Mouse (Mus musculus) layer of hippocampus, adult 8-10 months (tissue): ENCODE data around the gene Med27. TPM values are rescaled to one million over a fixed set of nuclear protein-coding genes. Genes with fewer than 3 reads are reported as not detected.
"Not testable (repeated sequence)": the region's sequence is repeated elsewhere in the genome, so short reads cannot be mapped to it uniquely, and the experiment has no call there.

Experiments
- DNase-seq, 2 experiments: peaks; one replicate each; pipeline ENCODE4 v3.0.0; 2022; ENCODE audit warnings: low spot score in 2 of 2
- total RNA-seq, 4 experiments: library from RNA; stranded (reverse); gene quantifications; 2 replicates each; pipeline ENCODE4 v1.2.4; 2022

The Med27 gene
- total RNA-seq, 4 experiments from 2014 or later = 45.1 to 52.5 (median 49.0) TPM

DNA sequence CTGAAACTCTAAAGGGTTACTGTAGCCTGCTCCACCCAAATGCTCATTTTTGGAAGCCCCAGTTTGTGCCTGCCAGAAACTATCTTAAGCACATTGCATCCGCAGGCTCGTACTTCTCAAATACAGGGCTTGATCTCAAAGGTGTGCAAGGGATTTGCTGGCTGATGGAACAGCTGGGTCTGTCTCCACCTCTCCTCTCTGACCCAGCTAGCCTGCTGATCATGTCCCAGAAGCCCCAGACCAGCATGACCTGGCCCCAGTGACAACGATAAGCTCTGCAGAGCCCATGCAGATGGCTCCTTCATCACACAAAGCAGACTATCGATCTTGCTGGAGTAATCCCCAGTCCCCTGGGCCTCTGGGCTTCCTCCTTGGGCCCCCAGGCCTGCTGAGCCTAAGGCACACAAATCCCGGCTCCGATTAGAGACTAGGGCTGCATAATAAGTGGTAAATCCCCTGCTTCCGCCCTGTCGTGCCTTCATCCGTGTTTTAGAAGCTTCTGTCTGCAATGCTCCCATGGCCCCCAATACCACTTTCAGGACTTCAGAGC, 170.1 kb downstream of the Med27 start:
- DNase-seq = no peak

DNA sequence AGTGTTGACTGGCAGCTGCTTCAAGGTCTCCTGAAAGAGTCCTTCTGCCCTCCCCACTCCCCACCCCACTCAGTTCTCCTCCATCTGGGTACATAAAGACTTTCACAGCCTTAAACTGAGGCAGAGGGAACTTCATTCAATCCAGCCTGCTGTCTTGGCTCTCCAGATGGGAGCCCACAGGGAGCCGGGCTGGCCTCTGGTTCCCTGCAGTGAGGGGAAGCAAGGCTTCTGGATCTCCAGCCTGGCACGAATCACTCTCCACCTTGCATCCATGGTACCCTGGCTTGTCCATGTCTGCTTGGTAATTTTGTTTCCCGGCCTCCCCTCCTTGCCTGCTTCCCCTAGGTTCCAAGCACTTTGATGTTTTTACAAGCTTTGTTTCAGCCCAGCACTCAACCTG, 172.8 kb downstream of the Med27 start:
- DNase-seq = no peak

DNA sequence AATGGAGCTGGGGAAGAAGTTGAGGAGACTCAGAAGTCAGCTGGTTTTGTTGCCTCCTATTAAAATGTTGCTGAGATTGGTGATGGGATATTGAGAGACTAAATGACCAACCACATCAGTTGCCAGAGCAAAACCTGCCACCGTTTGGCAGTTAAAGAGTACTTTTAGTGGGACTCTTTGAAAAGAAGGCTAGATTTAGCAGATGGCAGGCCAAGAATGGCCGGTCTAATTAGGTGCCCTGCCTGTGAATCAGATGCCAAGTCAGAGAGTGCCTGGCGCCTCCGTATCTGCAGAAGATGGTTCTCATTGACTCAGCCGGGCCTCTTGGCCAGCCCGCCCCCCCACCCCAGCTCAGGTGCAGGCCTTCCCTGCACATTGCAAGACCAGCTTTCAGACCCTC, 173.6 kb downstream of the Med27 start:
- DNase-seq = no peak

DNA sequence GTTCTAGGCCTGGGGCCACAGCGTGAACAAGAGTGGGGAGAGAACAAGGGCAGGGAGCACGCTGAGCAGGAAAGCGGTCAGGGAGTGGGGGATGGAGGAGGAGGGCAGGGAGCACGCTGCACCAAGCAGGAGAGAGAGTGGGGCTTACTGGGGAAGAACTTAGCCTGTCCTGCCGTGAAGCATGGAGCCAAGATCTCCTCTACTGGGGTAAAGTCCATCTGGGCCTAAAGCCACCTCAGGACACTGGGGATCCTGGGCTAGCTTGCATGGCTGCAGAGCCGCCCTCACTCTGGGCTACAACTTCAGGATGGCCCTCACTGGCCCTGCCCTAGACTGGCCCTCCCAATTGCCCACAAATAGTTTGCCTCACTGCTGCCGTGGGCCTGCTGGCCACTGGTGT, 174.9 kb downstream of the Med27 start:
- DNase-seq = no peak

DNA sequence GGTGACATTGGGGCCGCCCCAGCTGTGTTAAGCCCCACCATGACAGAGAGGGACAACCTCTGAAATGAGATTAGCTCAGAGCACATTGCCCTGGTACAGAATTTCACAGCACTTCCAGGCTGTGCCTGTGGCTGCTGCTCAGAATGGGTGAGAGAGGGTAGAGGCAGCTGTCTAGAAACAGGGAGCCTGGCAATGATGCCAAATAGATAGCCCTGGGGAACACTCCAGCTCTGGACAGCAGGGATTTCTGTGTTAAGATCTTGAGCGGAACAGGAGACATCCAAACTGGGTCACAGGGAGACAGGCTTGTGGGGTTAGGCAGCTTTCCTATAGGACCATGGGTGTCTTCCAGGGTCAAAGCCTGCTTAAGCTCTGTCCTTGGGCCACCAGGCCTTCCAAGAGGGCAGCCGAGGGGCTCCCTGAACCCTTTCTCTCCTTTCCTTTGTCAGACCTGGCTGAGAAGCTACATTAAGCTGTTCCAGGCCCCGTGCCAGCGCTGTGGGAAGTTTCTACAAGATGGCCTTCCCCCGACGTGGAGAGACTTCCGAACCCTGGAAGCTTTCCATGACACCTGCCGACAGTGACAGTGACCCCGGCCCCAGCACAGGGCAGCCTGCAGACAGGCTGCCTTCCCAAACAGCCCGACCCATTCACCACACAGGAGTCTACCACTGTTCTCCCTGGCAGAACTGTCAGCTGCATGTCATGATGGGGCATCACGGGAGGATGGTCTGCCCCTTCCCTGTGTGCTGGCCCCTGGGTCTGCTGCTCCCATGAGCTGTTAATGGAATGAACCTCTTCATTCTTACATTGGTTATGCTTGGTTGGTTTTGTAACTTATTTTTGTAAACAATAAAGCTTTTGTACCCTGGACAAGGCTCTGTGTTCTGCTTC, 177.5 kb downstream of the Med27 start:
- no peak for DNase-seq

DNA sequence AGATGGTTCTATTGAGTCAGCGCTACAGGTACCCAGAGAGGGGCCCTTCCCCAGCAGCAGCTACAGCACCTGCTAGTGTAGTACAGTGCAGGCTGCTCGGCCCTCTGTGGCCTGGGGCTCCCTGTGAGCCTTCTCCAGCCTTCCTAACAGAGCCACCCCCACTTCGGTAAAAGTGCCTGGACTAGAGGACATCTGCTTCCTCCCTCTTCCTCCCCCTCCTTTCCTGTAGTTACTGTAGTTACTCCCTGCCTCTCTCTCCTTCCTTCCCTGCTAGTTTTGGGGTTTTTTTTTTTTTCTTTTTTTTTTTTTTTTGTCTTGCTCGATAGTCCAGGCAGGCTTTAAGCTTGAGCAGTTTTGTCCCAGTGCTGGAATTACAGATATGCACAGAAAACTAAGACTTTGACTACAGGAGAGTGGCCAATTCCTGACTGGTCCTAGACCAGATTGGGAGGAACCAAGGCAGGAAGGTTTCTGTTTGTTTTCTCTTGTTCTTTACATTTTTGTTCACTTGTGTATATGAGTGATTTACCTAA, 178.7 kb downstream of the Med27 start:
- no peak for DNase-seq

DNA sequence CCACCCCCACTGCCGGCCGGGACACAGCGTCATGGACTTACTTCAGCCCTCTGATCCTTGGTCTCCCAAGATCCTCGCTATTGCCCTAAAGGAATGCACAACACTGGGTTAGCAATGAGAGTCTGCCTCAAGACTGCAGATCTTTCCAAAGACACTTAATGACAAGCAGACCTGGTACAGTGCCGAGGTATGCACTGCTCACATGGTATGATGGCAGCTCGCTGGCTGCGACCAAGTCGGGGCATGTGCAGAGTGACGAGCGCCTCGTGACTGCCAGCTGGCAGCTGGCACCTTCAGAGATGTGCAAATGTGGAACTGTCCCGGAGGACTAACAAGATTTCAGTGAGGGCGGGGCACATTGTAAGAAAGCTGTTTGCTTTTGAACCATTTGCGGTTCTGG, 179.6 kb downstream of the Med27 start:
- DNase-seq = peak; percentile 67 to 69

DNA sequence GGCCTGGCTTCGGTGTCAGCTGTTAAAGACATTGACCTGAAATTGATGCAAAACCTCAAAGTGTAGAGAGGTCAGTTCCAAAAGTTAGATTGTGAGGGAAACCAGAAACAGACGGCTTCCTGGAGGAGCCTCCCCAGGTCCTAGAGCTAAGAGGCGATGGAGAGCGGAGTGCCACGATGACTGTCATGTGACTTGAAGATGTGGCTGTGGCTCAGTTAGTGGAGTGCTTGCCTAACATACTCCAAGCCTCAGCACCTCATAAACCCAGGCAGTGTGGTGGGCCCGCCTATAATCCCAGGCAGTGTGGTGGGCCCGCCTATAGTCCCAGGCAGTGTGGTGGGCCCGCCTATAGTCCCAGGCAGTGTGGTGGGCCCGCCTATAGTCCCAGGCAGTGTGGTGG, 180.9 kb downstream of the Med27 start:
- not testable (repeated sequence) for DNase-seq

DNA sequence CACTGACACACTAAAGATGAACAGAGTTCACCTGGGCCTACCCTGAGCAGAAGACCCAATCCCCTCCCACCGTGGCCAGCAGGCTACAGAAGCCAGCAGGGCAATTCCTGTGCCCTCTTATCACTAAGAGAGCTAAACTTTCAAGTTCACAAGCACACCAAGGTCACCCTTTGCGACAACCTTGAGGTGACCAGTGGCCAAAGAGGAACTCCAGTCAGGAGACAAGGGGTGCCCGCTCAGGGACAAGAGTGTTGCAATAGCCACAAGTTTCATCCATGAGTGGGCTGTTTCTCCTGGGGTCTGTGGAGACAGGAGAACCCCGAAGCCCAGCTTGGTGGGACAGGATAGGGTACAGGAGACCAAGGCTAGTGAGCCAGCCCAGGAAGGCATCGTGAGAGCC, 182.2 kb downstream of the Med27 start:
- no peak for DNase-seq

DNA sequence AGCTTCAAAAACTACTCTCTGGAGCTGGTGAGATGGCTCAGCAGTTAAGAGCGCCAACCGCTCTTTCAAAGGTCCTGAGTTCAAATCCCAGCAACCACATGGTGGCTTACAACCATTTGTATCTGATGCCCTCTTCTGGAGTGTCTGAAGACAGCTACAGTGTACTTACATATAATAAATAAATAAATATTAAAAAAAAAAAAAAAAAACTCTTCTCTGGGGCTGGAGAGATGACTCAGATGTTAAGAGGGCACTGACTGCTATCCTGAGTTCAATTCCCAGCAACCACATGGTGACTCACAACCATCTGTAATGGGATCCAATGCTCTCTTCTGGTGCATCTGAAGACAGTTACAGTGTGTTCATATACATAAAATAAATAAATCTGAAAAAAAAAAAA, 183.2 kb downstream of the Med27 start:
- not testable (repeated sequence) for DNase-seq

DNA sequence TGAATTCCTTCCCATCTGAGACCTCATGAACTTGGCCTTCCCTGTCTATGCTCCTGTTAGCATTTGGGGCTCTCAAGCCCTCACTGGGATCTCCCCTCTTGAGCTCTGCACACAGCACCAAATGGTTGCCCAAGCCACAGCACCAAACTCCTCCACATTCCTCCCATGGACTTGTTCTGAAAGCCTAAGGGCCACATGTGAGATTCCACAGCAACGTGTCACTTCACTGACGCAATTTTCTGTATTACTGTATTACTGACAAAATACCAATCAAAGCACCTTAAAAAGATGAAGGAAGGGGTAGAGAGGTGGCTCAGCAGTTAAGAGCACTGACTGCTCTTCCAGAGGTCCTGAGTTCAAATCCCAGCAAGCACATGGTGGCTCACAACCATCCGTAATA, 185.6 kb downstream of the Med27 start:
- DNase-seq = no peak

DNA sequence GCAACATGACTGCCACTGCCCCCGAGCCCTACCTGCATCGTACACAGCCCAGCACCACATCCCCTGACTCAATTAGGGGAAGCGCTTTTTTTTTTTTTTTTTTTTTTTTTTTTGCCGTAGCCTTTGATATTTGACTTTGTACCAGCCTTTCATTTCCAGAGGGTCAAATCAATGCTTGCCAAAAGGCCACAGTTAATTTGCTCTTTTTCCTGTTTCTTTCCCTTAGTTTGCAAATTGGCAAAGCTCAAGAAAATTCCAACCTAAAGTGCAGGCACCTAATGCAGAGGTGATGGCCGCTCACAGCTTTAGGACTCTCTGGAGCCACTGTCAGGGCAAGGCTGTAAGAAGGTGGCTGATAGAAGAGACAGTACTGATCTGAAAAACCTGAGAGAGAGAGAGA, 186.3 kb downstream of the Med27 start:
- no peak for DNase-seq

DNA sequence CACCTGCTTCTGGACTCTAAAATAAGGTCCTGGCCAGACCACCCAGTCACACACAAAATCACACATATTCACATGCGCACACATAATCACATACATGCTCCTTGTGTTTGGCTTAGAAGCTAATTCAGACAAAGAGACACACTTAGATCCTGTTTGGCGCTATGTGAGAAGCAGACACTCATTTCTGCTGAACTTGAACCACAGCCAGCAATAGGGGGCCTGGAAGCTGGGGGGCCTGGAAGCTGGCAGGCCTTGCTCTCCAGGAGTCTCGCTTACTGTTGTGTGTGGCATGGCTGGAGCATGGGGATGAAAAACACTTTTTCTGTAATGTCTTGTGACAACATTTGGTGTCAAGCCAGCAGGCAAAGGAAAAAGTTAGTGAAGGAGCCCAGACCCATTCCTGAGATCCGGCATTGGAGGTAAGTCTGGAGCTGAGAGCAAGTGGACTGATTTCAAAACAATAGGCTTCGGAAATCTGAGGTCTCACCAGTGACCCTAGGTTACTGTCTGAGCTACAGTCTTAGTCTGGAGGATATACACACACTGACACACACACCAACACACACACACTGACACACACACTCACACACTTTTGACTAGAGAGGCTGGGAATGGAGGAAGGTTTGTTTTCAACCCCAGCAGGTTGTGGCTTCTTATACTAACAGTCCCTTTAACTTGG, 189.1 kb downstream of the Med27 start:
- DNase-seq = no peak

DNA sequence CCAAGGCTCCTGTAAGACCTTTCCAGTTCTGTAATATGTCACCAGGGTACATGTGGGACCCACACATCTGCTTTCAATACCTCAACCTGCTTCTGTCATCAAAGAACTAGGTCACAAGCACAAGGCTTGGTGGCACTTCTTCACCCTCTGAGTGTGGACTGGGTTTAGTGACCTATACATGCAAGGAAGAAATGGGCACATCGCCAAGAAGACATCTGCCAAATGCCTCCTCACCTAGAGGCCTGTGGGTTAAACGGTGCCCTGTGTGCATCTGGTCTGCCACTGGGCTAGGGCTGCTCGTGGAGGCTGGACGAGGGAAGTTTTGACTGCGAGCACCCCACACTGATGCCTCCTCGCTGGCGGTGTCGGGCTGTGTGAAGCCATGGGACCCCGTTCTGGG, 189.9 kb downstream of the Med27 start:
- no peak for DNase-seq

DNA sequence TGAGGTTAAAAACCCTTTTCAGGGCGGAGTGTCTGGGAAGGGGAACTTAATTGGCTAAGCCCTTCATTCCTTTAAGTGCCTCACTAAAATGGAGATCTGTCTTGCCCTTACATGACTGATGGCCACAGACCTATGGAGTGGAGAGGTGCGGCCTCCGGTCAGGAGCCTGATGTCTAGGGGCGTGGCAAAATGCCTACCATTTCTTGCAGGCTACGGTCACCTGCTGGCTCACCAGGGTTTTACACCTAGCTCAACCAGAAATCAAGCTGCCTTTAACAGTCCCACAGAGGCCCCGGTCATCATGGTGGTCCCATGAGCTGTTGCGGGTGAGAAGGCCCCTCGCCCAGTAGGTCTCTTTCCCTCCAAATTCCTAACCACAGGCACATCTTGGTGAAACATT, 190.7 kb downstream of the Med27 start:
- no peak for DNase-seq

DNA sequence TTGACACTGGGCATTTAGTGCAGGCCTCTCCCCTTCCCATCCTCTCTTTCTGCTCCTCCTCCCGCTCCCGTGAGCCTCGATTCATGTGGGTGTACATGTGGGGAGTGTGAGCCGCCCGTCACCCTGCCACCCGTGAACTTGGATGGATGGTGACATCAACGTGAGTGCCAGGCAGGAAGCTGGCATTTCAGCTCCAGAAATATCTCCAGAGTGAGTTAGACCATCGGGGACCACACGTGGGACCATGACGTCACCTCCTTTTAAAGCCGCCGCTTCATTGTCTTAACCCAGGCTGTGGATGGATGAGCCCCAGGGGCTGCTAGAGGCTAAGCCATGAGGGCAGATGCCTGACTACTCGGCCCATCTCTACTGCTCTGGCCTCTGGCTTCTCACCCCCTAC, 195.4 kb downstream of the Med27 start:
- peak in 1 of 2 experiments; percentile 37 for DNase-seq

DNA sequence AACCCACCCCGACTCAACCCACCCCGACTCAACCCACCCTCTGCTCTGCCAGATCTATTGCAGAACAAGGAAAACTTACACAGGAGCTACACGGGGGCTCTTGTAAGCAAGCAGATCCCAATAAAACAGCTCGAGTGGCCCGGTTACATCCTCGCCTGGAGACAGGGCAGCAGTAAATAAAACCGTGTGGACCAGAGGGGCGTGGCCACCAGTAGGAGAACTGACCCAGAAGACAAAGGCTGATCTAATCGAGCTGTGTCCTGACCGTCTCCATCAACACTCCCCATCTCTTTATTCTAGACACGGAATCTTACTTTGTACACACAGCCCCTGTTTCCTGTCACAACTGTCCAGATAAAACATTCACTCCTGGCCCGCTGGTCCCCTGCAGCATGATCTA, 200.0 kb downstream of the Med27 start:
- DNase-seq = no peak

DNA sequence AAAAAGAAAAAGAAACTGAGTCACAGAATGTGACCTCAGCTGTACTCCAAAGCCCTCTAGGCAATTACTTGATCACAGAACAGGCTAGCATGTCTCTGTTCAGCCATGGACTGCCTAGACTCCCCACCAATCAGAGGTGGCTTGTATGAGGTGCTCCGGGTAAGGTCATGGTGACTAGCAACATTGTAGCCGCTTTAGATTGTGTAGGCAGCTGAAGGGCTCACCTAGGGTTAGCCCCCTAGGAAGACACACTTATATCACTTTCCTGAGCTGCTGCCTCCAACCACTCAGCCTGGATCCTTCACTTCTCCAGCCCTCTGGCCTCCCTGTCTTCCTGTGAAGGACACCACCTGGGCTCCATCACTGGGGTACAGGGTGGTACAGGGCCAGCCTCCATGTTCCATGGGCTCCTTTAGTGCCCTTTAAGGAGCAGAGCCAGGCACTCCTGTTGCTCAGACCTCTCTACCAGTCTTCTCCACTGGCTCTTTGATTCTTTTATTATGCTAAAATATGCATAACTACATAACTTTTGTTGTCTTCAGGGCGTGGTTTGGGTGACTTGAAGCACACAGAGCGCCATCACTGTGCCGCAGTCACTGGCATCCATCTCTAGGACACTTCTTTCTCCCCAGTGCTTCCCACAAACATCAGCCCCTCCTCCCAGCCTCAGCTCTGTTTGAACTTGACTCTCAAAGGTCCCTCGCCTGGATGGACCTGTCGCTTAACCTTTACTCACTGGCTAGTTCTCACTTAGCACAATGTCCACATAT, 205.4 kb downstream of the Med27 start:
- DNase-seq = no peak

DNA sequence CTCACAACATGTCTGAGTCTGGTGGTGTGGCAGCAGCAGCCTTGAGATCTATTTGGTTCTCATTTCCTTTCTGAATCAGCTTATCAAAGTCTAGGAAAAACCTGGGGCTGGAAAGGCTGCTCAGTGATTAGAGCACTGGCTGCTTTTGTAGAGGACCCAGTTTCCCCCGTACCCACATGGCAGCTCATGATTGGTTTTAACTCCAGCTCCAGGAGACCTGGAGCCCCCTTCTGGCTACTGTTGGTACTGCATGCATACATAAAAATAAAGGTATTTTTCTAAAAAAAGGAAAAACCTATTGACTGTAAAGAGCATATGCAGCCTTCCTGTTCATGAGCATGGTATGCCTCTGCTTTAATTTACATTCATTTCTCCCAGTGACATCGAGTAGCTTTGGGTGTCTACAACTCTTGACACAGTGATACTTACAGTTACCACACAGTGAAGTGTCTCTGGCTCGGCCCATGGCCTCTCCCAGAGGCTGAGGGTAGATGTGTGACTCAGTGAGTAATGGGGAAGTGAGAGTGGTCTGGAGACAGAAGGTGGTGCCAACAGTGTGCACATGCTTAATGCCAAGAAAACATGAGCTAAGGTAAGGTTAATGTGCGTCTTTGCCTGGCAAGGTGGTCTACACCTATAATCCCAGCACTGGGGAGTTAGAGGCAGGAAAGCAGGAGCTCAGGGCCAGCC, 207.5 kb downstream of the Med27 start:
- peak in 1 of 2 experiments; percentile 33 for DNase-seq

DNA sequence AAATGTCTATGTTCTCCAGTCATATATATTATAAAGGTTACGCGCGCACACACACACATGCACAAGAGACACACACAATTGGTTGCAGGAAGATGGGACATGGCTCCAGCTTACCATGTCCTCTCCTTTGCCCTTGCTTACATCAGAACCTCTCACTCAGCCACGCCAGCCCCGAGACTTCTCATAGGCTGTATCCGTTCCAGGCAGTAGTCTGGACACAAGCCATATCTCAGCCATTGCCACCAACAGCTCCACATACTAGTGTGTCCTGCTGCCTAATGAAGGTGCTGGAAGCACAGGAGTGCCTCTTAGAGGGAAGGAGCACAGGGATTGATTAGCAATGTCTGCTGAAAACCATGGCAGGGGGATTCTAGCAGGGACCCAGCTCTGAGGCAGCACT, 211.9 kb downstream of the Med27 start:
- no peak for DNase-seq

DNA sequence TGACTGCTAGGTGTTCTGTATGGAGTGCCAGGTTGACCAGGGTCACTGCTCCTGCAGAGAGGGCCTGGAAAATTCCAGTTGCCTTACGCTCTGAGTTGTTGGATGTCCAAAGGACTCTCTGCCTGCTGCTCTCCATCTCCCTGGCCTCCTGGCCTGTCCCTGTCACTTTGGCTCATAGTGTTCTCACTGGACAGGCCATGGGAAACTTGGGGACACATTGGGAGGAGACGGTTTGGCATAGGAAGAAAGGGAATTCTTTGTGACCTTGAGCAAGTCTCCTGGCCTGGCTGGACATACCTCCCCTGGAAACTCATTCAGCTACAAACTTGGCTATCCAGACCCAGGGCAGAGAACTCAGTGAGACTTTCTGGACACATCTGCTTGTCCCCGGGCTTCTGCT, 213.3 kb downstream of the Med27 start:
- no peak for DNase-seq
